Mouse (Mus musculus) frontal cortex, adult (tissue): ENCODE results near the gene Guca1a.
"Not testable (repeated sequence)": the region's sequence is repeated elsewhere in the genome, so short reads cannot be mapped to it uniquely, and the experiment has no call there.

ENCODE experiments used
- ATAC-seq: cut with Nextera tagmentation; 2 replicates; pipeline ENCODE4 v1.9.2; 2017; ENCODE audit warnings: mild to moderate bottlenecking, moderate library complexity, mixed read lengths; ENCODE audit not compliant: low TSS enrichment

The Guca1a gene

GRCm38 (mm10) chr17:47400451-47400850 lies at the start of gene Guca1a:
Gene Guca1a (minus strand): TSS chr17:47400584.
- ATAC-seq, result no peak

GRCm38 (mm10) chr17:47449432-47449831 lies 49.0 kb upstream of the Guca1a start:
- no peak for ATAC-seq

- ATAC-seq, result no peak
Observed at GRCm38 (mm10) chr17:47448523-47449372, 48.4 kb upstream of the Guca1a start.

GRCm38 (mm10) chr17:47446561-47446960 lies 46.2 kb upstream of the Guca1a start:
- no peak for ATAC-seq

- no peak for ATAC-seq
Observed at GRCm38 (mm10) chr17:47446025-47446424, 45.6 kb upstream of the Guca1a start.

- no peak for ATAC-seq
Observed at GRCm38 (mm10) chr17:47445518-47445917, 45.1 kb upstream of the Guca1a start.

- ATAC-seq, result no peak
Observed at GRCm38 (mm10) chr17:47444113-47444512, 43.7 kb upstream of the Guca1a start.

- ATAC-seq, result no peak
Observed at GRCm38 (mm10) chr17:47442271-47442670, 41.9 kb upstream of the Guca1a start.

GRCm38 (mm10) chr17:47441296-47442051 lies 41.1 kb upstream of the Guca1a start:
- no peak for ATAC-seq

- no peak for ATAC-seq
Observed at GRCm38 (mm10) chr17:47440359-47440890, 40.0 kb upstream of the Guca1a start.

- no peak for ATAC-seq
Observed at GRCm38 (mm10) chr17:47439396-47440028, 39.1 kb upstream of the Guca1a start.

- ATAC-seq, result no peak
Observed at GRCm38 (mm10) chr17:47438611-47439010, 38.2 kb upstream of the Guca1a start.

GRCm38 (mm10) chr17:47436907-47437547 lies 36.6 kb upstream of the Guca1a start, which contains the start of gene 1700001C19Rik:
Gene 1700001C19Rik (minus strand): TSS chr17:47437376.
- ATAC-seq, result no peak

GRCm38 (mm10) chr17:47436156-47436906 lies 35.9 kb upstream of the Guca1a start, which contains the start of gene AI661453:
Gene AI661453 (plus strand): TSS chr17:47436615.
- ATAC-seq, result no peak

- ATAC-seq, result no peak
Observed at GRCm38 (mm10) chr17:47430815-47431214, 30.4 kb upstream of the Guca1a start.

- ATAC-seq, result no peak
Observed at GRCm38 (mm10) chr17:47428831-47429304, 28.5 kb upstream of the Guca1a start.

GRCm38 (mm10) chr17:47427316-47427715 lies 26.9 kb upstream of the Guca1a start:
- ATAC-seq, result no peak

GRCm38 (mm10) chr17:47424186-47424585 lies 23.8 kb upstream of the Guca1a start:
- ATAC-seq, result no peak

- ATAC-seq, result not testable (repeated sequence)
Observed at GRCm38 (mm10) chr17:47422616-47423015, 22.2 kb upstream of the Guca1a start.

- ATAC-seq, result no peak
Observed at GRCm38 (mm10) chr17:47421566-47421965, 21.2 kb upstream of the Guca1a start.

- ATAC-seq, result no peak
Observed at GRCm38 (mm10) chr17:47420195-47420594, 19.8 kb upstream of the Guca1a start.
